Mouse (Mus musculus) duodenum, adult 2 months (tissue): Measurements from ENCODE around the gene Olfr1413. TPM values are rescaled to one million over a fixed set of nuclear protein-coding genes. Genes with fewer than 3 reads are reported as not detected.

Experiments
- polyA plus RNA-seq: library from polyadenylated mRNA; depleted of rRNA; stranded (reverse); fragments of >200 nt; gene quantifications from 2 replicates; pipeline ENCODE4 v1.2.3, GENCODE M21; 2012; ENCODE audit warnings: low replicate concordance; rRNA removed

Gene Olfr1413
- polyA plus RNA-seq, result not detected in 2 replicates

GRCm38 (mm10) chr1:92571022-92571421, at the start of gene Olfr1413:
Olfr1413 (plus strand) TSS chr1:92571322.

GRCm38 (mm10) chr1:92585479-92585878, 14.4 kb downstream of the Olfr1413 start, which contains the start of gene Olfr1412:
Olfr1412 (plus strand) TSS chr1:92585779.

GRCm38 (mm10) chr1:92594111-92594510, 23.0 kb downstream of the Olfr1413 start, which contains the start of gene Olfr1411:
Olfr1411 (plus strand) TSS chr1:92594411.

GRCm38 (mm10) chr1:92605482-92605881, 34.4 kb downstream of the Olfr1413 start, which contains the start of gene Olfr1410:
Olfr1410 (plus strand) TSS chr1:92605782.

DNA sequence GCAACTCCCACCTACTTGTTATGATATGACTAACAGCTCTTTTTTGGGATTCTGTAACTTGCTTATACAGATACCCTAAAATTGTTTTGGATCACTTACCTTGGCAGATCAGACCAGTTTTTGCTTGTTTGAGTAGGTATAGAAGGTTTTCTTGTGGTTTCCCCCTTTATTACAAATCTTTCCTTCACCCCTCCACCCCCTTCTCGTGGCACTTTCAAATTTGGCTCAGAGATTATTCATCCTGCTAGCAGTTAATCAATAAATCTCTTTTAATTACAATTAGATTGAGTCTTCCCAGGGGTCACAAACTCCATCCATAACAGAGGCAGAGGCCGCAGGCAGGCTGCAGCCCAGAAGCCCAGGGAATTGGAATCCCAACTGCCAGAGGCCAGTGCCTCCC, 46.4 kb downstream of the Olfr1413 start, which contains the start of gene Olfr12:
Gene Olfr12, plus strand, starts transcription at position 301 of the 400 bp plus-strand sequence.

Other genes starting within 250 kb of the Olfr1413 start
- 79.4 and 85.8 TPM in 2 replicates for gene Ndufa10, start 97.5 kb upstream of the Olfr1413 start, polyA plus RNA-seq
- not detected in 2 replicates for gene Olfr1416, start 86.2 kb upstream of the Olfr1413 start, polyA plus RNA-seq
- not detected in 2 replicates for gene Olfr1415, start 75.2 kb upstream of the Olfr1413 start, polyA plus RNA-seq
- not detected in 2 replicates for gene Olfr1414, start 52.7 kb upstream of the Olfr1413 start, polyA plus RNA-seq
- gene Olfr1412, start 14.5 kb downstream of the Olfr1413 start, polyA plus RNA-seq, result not detected in 2 replicates
- gene Olfr1411, start 23.1 kb downstream of the Olfr1413 start, polyA plus RNA-seq, result not detected in 2 replicates
- gene Olfr1410, start 34.5 kb downstream of the Olfr1413 start, polyA plus RNA-seq, result not detected in 2 replicates
- gene Olfr12, start 46.5 kb downstream of the Olfr1413 start, polyA plus RNA-seq, result not detected in 2 replicates
- 43.6 and 66.3 TPM in 2 replicates for gene Cops9, start 70.7 kb downstream of the Olfr1413 start, polyA plus RNA-seq
- gene Otos, start 77.5 kb downstream of the Olfr1413 start, polyA plus RNA-seq, result 0.13 and 0.23 TPM in 2 replicates